Mouse (Mus musculus) kidney, adult 2 months (tissue): ENCODE data around the gene Shisa9.

Source experiments
- CTCF ChIP-seq: fragments of 200-500 bp; conservative IDR thresholded peaks from 2 replicates; pipeline ENCODE4 v1.5.1; 2011; ENCODE audit warnings: low read depth, mild to moderate bottlenecking, control low read depth, low read length, moderate library complexity, mixed read lengths; ENCODE audit not compliant: insufficient read depth, insufficient read length
- POLR2A ChIP-seq: fragments of 200-500 bp; IDR thresholded peaks from one replicate; pipeline ENCODE4 v1.6.1; 2011; ENCODE audit warnings: low read depth, low read length, control low read depth

DNA sequence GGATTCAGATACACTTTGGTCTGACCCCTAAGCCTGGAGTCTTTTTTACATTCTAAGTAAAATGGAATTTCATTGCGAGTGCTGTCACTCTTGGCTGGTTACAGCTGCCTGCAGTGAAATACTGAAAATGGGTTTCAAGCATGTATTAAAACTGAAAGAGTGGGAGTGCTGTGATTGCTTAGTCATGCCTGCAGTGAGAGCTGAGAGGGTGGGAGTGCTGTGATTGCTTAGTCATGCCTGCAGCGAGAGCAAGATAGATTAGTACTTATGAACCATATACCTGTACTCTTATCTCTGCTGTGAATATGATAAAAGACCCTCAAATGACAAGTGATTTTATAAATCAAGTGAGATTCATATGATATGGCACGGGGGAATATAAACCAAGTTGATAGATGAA is 26.2 kb downstream of the Shisa9 start:
- no peak for TF ChIP-seq CTCF
- no peak for TF ChIP-seq POLR2A
